Mouse (Mus musculus) spleen, adult 12 weeks (tissue): ENCODE results near the gene Nek2.

Source experiments
- DNase-seq: peaks from one replicate; pipeline ENCODE4 v3.0.0; 2022; ENCODE audit warnings: low spot score

The Nek2 gene

GRCm38 (mm10) chr1:191821326-191822091 lies at the start of gene Nek2:
Gene Nek2, plus strand, starts transcription at chr1:191821444.
- DNase-seq, result peak; percentile 92

DNA sequence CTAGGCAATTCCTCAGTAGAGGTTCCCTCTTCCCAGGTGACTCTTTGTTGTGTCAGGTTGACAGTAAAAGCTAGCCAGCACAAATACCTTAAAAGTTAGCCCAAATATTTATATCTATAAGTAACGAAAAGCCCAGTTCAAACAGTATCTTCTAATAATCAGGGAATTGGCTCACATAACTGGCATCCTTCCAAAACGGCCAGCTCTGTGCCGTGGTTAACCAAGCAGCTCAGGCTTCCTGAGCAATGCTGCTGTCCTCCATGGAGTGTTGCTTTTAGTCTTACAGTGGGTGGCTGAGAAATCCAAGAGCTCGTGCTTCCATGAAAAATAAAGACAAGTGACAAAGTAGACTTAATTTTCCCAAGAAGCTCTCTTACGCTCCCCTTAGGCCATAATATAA lies 47.1 kb upstream of the Nek2 start:
- no peak for DNase-seq

- DNase-seq, result no peak
These were observed 46.1 kb upstream of the Nek2 start for GRCm38 (mm10) chr1:191775116-191775515.

DNA sequence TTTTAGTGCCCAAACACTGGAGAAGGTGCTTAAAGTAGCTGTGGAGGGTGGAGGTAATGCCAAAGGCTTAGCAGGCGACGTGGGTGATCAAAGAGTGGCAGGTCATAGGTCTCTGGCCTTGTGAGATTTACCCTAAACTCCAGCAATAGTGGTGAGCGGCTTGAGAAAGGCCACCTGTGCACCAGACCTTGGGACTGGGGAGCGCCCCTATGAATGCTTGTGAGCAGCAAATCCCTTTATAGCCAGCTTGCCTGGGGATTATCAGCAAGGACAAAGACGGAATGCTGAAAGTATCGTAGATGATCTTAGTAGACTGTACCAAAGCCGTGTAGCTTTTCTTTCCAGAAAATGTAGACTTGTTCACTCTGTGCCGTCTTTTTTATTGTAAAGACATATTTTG lies 43.7 kb upstream of the Nek2 start:
- DNase-seq, result no peak

DNA sequence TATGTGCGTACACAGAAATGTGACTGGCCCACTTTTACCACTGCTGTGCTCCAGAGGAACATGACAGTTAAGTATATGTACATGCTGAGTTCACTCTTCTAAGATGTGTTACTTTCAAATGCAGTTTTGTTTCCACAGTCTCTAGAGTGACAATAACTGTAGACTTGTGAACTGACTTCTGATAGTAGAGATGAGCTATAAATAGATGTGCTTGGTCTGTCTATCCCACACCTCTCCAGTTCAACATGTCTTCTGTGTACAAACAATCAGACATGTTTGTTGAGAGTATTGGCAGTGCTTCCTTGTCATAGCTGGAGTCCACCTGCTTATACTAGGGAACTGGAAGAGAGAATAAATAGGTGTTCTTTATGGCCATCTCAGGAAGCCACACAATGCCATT lies 40.8 kb upstream of the Nek2 start:
- DNase-seq, result no peak

DNA sequence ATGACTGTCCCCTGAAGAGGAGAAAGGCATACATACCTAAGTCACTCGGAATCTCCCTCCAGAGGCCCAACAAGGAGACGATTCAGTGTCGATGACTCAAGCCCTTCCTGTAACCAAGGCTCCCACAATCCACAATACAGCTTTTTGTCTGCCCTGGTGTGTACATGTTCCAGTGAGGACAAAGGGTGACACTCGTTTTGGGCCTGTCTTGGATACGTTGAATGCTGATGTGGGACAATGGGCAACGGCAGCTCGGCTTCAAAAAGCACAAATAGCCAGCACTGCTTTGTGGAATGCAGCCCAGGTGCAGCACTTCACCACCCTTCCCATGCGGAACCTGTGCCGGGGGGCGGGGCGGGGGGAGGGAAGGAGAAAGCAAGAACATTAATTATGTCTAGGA lies 36.1 kb upstream of the Nek2 start:
- DNase-seq, result no peak

DNA sequence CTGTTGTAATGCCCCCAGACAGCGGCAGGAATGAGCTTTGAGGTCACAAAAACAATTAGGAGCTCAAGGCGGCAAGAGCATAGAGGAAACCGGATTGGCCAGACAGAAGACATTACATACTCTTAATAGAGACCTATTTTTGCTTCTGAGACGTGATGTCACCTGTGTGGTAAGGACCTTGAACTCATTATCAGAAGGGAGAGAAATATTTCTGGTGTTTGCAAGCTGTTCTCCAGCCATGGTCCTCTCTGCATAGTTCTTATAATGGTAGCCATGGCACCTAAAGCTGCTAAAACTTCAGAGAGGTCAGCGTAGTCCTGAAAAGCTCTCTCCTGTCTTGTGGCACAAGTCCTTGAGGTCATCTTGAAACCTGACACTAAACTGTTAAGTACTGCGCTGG lies 35.0 kb upstream of the Nek2 start:
- DNase-seq, result no peak

DNA sequence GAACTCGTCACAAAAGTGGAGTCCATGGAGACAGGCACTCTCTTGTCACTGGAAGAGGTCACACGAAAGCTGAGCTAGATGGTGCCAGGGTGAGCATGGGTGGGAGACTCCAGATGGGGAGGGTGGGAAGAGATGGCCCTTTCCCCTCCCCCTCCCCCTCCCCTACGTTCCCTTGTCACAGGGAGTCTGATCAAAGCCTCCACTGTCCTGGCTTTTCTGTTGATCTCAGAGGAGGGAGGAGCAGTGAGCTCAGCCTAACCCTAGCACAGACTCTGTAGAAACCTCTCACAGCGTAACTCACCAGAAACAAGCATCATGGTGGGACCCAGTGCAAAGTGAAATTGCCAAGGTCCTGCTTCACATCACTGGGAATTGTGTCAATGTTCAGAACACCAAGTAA lies 33.9 kb upstream of the Nek2 start:
- no peak for DNase-seq

DNA sequence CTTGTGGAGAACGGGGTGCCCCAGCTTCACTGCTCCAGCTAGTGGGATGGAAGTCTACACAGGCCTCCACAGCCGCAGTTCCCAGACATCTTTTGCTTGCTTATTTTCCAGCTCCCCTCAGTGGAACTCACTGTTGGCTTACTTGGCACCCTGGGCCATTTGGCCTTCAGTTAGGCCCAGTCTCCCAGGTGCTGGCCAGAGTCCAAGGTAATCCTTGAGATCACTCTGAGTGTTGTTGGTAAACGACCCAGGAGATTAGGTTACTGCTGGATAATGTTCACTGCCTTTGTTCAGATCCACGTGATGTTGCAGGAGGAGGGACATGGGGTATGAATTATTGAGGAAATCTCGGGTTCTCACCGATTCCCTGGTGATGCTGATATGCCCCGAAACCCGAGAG lies 28.3 kb upstream of the Nek2 start:
- no peak for DNase-seq

DNA sequence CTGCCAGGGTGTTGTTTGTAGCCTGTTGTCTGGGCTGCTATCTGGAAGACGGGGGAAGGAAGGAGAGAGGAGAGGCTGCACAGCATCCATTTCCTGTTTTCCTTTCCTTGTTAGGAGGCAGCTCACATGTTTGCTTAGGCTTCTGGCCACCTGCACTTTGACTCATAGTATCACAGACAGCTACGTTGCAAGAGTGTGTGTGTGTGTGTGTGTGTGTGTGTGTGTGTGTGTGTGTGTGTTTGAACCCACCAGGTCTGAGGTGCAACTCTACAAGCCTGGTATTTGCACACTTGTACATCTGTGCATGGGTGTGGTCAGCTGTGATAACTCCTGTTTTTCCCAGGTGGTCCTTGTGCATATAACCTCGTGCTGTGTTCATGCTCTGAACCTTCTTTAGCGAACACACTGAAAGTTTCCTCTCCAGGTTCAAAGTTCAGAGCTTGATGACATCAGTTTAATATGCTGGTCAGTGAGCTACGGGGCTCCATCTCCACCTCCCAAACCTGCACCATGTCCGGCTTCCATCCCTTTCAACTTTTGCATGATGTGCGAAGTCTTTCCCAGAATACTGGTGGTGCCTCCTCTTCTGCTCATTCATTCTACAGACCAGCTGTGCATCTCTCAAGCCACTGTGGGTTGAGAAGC lies 27.2 kb upstream of the Nek2 start:
- no peak for DNase-seq

GRCm38 (mm10) chr1:191796238-191796896 lies 24.9 kb upstream of the Nek2 start:
- DNase-seq, result no peak

- no peak for DNase-seq
These were observed 19.0 kb upstream of the Nek2 start for GRCm38 (mm10) chr1:191802093-191802819.

DNA sequence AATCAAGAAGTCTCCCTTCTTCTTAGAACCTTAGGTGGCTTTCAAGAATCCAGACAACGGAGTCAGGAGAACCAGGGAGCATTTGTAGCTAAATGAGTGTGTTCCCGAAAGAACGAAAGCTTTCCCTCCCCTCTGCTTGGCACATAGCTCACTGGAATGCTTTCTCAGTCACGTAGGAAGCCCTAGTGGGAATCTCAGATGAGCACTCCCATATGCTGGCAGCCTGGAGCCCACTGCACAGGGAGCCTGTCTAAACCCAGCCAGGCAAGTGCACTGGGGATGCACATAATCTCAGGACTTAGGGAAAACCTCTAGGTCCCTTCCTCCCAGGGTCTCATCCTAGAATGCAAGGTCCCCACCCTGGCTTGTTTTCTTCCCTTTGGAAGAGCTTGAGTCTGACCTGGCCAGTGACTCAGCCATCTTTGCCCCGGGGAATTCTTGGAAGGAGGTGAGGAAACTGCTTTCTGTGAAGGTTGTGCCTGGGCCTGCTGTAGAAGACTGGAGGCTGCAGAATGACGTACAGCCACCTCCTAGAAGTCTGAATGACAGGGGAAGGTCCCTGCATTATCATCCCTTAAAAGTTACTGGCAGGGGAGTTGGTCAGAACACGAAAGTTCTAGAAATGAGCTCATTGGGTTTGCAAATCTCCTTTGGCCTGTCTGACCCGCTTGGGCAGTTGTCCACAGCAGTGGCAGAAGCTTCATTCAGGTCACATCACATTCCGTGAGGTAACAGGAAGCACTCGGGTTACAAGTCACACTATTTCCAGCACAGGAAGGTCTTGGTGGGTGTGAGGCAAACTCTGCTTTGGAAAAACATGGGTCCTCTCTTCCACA lies 18.2 kb upstream of the Nek2 start:
- DNase-seq, result no peak

GRCm38 (mm10) chr1:191804747-191805146 lies 16.5 kb upstream of the Nek2 start:
- no peak for DNase-seq

DNA sequence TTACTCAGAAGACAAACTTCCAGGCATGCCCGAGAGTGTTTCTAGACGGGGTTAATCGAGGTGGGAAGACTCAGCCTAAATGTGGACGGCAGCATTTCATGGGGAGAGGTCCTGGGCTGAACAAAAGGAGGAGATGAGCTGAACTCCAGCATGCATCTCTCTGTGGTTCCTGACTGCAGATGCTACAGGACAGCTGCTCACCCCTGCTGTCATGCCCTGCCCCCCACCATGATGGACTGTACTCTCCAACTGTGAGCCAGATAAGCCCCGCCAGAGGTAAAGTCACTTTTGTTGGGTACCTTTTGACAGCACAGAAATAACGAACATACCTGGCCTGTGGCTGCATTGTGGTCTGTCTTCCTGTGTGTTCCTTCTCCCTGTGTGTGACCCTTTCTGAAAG lies 15.5 kb upstream of the Nek2 start:
- no peak for DNase-seq

- no peak for DNase-seq
These were observed 14.5 kb upstream of the Nek2 start for GRCm38 (mm10) chr1:191806740-191807139.

- no peak for DNase-seq
These were observed 13.3 kb upstream of the Nek2 start for GRCm38 (mm10) chr1:191807979-191808378.

- no peak for DNase-seq
These were observed 12.5 kb upstream of the Nek2 start for GRCm38 (mm10) chr1:191808688-191809223.

- DNase-seq, result no peak
These were observed 9.5 kb upstream of the Nek2 start for GRCm38 (mm10) chr1:191811774-191812173.

GRCm38 (mm10) chr1:191812949-191813691 lies 8.1 kb upstream of the Nek2 start:
- peak; percentile 19 for DNase-seq

DNA sequence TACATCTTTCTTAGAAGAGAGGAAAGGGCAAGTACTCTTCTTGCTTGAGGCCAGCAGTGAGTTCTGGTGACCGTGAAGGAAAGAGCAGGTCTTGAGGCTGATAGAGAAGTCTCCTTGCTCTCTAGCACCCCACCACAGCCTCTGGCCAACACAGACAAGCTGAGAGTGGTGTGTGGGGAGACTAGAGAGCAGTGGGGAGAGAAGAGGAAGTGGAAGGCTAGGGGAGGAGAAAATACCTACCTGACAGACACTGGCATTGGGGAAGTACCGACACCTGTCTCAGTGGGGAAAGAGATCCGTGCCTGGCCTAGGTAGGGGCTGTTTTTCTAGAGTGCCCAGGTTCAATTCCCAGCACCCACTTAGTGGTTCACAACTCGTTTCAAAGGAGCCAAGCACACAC lies 7.0 kb upstream of the Nek2 start:
- peak; percentile 32 for DNase-seq
